ENCODE assay signal across 8 mouse cellular contexts in the genomic region with DNA sequence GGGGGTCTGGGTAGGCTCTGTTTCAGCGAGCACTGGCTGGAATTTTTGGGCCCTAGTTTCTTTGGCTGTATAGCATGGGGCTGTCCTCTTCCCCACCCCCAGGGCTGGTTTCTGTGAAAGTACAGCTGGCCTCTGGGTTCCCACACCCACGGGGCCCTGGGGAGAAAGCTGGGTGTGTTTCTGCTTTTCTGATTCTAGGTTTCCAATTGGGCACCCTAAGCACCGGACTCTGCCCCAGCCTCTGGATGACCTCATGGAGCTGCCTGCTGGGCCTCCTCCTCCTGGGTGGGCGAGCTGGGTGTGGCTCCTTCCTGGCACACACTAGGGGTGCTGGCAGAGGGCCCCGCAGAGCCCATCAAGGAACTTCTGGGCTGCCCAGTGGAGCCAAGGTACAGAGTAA. TPM values are rescaled to one million over a fixed set of nuclear protein-coding genes. Genes with fewer than 3 reads are reported as not detected.
A peak's percentile ranks its signal among the peaks of the same experiment; 100 is the strongest.
DNase-seq lines count a peak whose midpoint lies in the region; ATAC-seq lines count a peak whose summit lies in the region.

No protein-coding gene starts in this region.

- no peak overlapping the region for H3K9ac ChIP-seq in liver, embryonic 12.5 days
- no peak overlapping the region for H3K9ac ChIP-seq in liver, embryonic 11.5 days (ENCODE audit: low read depth, low read length)
- no peak overlapping the region for H3K9ac ChIP-seq in heart, embryonic 15.5 days

- H3K27me3 ChIP-seq in liver, embryonic 12.5 days (replicated peaks) = no peaks in the 10 kb centered on the region
- H3K27me3 ChIP-seq in liver, embryonic 11.5 days (replicated peaks; ENCODE audit: control insufficient read depth, insufficient read depth, low read length) = no peaks in the 10 kb centered on the region
- H3K27me3 ChIP-seq in heart, embryonic 15.5 days = no peaks in the 10 kb centered on the region; the same call in 1 of the 2 replicates
- no peaks in the 10 kb centered on the region for H3K27me3 ChIP-seq in limb, embryonic 10.5 days (ENCODE audit: low read depth, poor library complexity, severe bottlenecking)

- peaks cover 23% of the 10 kb centered on the region for H3K4me1 ChIP-seq in liver, embryonic 12.5 days
- H3K4me1 ChIP-seq in liver, embryonic 11.5 days (replicated peaks; ENCODE audit: control insufficient read depth, insufficient read depth, low read length) = peaks cover 7% of the 10 kb centered on the region; the same call in 1 of the 2 replicates
- peaks cover 32% of the 10 kb centered on the region for H3K4me1 ChIP-seq in heart, embryonic 15.5 days (replicated peaks)
- peaks cover 13% of the 10 kb centered on the region for H3K4me1 ChIP-seq in limb, embryonic 10.5 days

- H3K36me3 ChIP-seq in liver, embryonic 12.5 days = no peaks in the 10 kb centered on the region
- no peaks in the 10 kb centered on the region for H3K36me3 ChIP-seq in liver, embryonic 11.5 days (ENCODE audit: control insufficient read depth, insufficient read depth, low read length)
- H3K36me3 ChIP-seq in heart, embryonic 15.5 days = no peaks in the 10 kb centered on the region
- no peaks in the 10 kb centered on the region for H3K36me3 ChIP-seq in limb, embryonic 10.5 days

- DNase-seq in liver, embryonic 11.5 days (ENCODE audit: low spot score) = no peak
- DNase-seq in limb, embryonic 10.5 days (ENCODE audit: low spot score) = no peak
- peak; percentile 85 for DNase-seq in spleen, postnatal 36 days (ENCODE audit: low spot score in 2 of 2)
- no peak for DNase-seq in cerebellum, postnatal 25 days
- DNase-seq in embryo, embryonic 10.5 days (ENCODE audit: low spot score) = no peak
- DNase-seq in cerebellum, adult 11 months = no peak

- no peak overlapping the region for H3K4me2 ChIP-seq in liver, embryonic 12.5 days
- no peak overlapping the region for H3K4me2 ChIP-seq in liver, embryonic 11.5 days
- H3K4me2 ChIP-seq in heart, embryonic 15.5 days = no peak overlapping the region

- ATAC-seq in liver, embryonic 12.5 days = peak; percentile 5; the same call in 1 of the 2 replicates
- no peak for ATAC-seq in liver, embryonic 11.5 days (replicated peaks; ENCODE audit: low FRiP score)
- ATAC-seq in heart, embryonic 15.5 days (replicated peaks; ENCODE audit: insufficient number of reproducible peaks, insufficient read depth, low FRiP score, low read depth) = peak; percentile 30; the same call in 1 of the 2 replicates

- no peak overlapping the region for H3K27ac ChIP-seq in liver, embryonic 12.5 days
- H3K27ac ChIP-seq in liver, embryonic 11.5 days (ENCODE audit: low read depth, low read length) = no peak overlapping the region
- H3K27ac ChIP-seq in heart, embryonic 15.5 days = peak overlapping the region; percentile 24
- 0 out of 2 replicates have a peak overlapping the region, but pooled peaks have one; percentile 28 for H3K27ac ChIP-seq in limb, embryonic 10.5 days

- H3K9me3 ChIP-seq in liver, embryonic 12.5 days (replicated peaks) = 0 out of 2 replicates have a peak, but pooled peaks cover 4% of the 10 kb centered on the region
- no peaks in the 10 kb centered on the region for H3K9me3 ChIP-seq in liver, embryonic 11.5 days (ENCODE audit: control insufficient read depth, low read length)
- H3K9me3 ChIP-seq in heart, embryonic 15.5 days (replicated peaks) = no peaks in the 10 kb centered on the region
- H3K9me3 ChIP-seq in limb, embryonic 10.5 days (replicated peaks) = no peaks in the 10 kb centered on the region

- WGBS in liver, embryonic 12.5 days (ENCODE audit: insufficient replicate concordance) = 42% methylated on average over 5 of the region's 5 CpGs
- 50% methylated on average over 5 of the region's 5 CpGs for WGBS in liver, embryonic 11.5 days
- WGBS in heart, embryonic 15.5 days = 44% methylated on average over 5 of the region's 5 CpGs
- WGBS in limb, embryonic 10.5 days = 73% methylated on average over 5 of the region's 5 CpGs

- H3K4me3 ChIP-seq in liver, embryonic 12.5 days = no peak overlapping the region
- no peak overlapping the region for H3K4me3 ChIP-seq in liver, embryonic 11.5 days (ENCODE audit: low read depth, low read length)
- H3K4me3 ChIP-seq in heart, embryonic 15.5 days = no peak overlapping the region
- no peak overlapping the region for H3K4me3 ChIP-seq in limb, embryonic 10.5 days

RNA-seq across cellular contexts. Expression of gene Arhgap27, which starts 16.8 kb away (rescaled TPM):
- 2.7 and 4.0 TPM in 2 replicates for polyA plus RNA-seq in liver, embryonic 12.5 days (2016; fragmentation: Nextera tagmentation; extraction: Ambion mirVana)
- polyA plus RNA-seq in liver, embryonic 11.5 days (2014; fragmentation: Nextera tagmentation; extraction: Ambion mirVana) = 5.0 and 5.1 TPM in 2 replicates
- 5.4 and 9.0 TPM in 2 replicates for polyA plus RNA-seq in heart, embryonic 15.5 days (2015; fragmentation: Nextera tagmentation; extraction: Ambion mirVana)
- polyA plus RNA-seq in limb, embryonic 10.5 days (2016; fragmentation: Nextera tagmentation; extraction: Ambion mirVana) = 5.3 and 8.2 TPM in 2 replicates

Comparison
In these comparisons a context has a peak if more than half of its experiments do, and no peak if none do; other contexts are left out.
1. H3K27ac ChIP-seq: peak in heart, embryonic 15.5 days (single experiment) and limb, embryonic 10.5 days (single experiment); none in liver, embryonic 12.5 days (single experiment) and liver, embryonic 11.5 days (single experiment).
2. DNase-seq: peak in spleen, postnatal 36 days (2 of 2); none in liver, embryonic 11.5 days (single experiment), limb, embryonic 10.5 days (single experiment), cerebellum, postnatal 25 days (0 of 2), embryo, embryonic 10.5 days (single experiment) and cerebellum, adult 11 months (single experiment).